Mouse (Mus musculus): ENCODE data around the gene Gnb1l. TPM values are rescaled to one million over a fixed set of nuclear protein-coding genes. Genes with fewer than 3 reads are reported as not detected.

The Gnb1l gene
- total RNA-seq, 1 experiment = 10.9 TPM

DNA sequence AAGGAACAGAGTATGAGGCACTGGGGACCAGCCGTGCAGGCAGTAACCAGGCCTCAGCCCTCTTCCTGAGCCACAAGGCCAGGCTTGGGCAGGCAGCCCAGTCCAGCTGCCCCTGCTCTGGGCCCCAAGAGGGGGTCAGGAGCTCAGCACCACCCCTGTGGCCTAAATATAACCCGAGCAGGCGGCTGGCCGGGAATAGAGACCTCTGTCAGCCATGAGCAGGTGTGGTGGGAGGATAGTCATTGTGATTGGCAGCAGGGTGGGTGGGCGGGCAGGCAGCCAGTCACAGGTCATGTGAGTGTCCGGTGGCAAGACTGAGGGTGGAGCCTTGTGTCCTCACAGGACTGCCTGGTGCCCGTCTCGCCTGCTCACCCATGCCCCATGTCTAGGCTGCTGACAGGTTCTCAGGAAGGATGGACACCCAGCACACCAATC lies 105.8 kb downstream of the Gnb1l start:
- no peaks in the 10 kb centered on the region for H3K9me3 ChIP-seq (ENCODE audit: control insufficient read depth, insufficient read depth, low read depth, low read length)
- in situ Hi-C loops (cut with MboI; ENCODE audit: low sequenced_read_pairs in 2 of 2, unreplicated experiment in 2 of 2) = loop anchor here in 1 of 2 experiments (25.0 kb wide), 1 partner anchor 792 kb away; no protein-coding TSS in a partner anchor
- H3K4me1 ChIP-seq (ENCODE audit: control insufficient read depth in 2 of 2, insufficient read depth in 2 of 2, low read length in 2 of 2, poor library complexity in 1 of 2) = peaks cover 0 to 3% of the 10 kb centered on the region in 2 experiments; a peak in 1 of 4 replicates
- no peaks in the 10 kb centered on the region for H3K36me3 ChIP-seq (ENCODE audit: control insufficient read depth, insufficient read depth, low read length, poor library complexity, severe bottlenecking)
- TF ChIP-seq MAFK (IDR thresholded peaks at IDR 0.05; ENCODE audit: insufficient read depth, low read depth, low read length) (no peak), ZNF384 (IDR thresholded peaks at IDR 0.05; ENCODE audit: low read depth, low read length) (no peak), ZC3H11A (IDR thresholded peaks at IDR 0.05; ENCODE audit: borderline replicate concordance, low read depth, low read length) (no peak), HCFC1 (IDR thresholded peaks at IDR 0.05; ENCODE audit: borderline replicate concordance, insufficient read depth, low read length) (no peak)
- H3K27ac ChIP-seq (ENCODE audit: insufficient read depth, low read depth, low read length, poor library complexity, severe bottlenecking) = no peak overlapping the region
- no peak overlapping the region for H3K9ac ChIP-seq (ENCODE audit: insufficient read depth, low read depth, low read length, poor library complexity, severe bottlenecking)
- DNase-seq (ENCODE audit: low read depth, low spot score) = no peak
- H3K4me3 ChIP-seq (ENCODE audit: insufficient read depth in 1 of 2, low read depth in 1 of 2, low read length in 2 of 2, poor library complexity in 1 of 2, severe bottlenecking in 1 of 2) = no peak overlapping the region

DNA sequence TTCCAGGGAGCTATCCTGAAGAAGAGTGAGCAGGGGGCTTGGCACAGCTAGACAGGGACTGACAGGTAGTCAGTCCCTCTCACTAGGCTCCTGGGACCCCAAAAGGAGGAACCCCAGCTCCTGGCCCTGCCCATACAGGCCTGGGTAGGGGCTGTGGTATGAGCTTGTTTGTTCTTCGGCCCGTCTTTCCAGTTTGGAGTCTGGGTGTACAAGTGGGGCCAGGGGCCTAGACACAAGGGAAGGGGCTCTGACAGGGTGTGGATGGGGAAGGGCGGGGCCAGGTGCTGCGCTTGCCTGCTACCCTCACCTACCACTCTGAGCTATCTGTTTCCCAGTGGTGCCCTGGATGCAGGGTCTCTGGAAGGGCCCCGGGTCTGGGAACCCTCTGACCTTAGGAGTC lies 107.2 kb downstream of the Gnb1l start:
- Histone ChIP-seq H3K4me3 (ENCODE audit: insufficient read depth in 1 of 2, low read depth in 1 of 2, low read length in 2 of 2, poor library complexity in 1 of 2, severe bottlenecking in 1 of 2) (no peak overlapping the region), H3K36me3 (ENCODE audit: control insufficient read depth, insufficient read depth, low read length, poor library complexity, severe bottlenecking) (no peaks in the 10 kb centered on the region), H3K9me3 (ENCODE audit: control insufficient read depth, insufficient read depth, low read depth, low read length) (no peaks in the 10 kb centered on the region), H3K27ac (ENCODE audit: insufficient read depth, low read depth, low read length, poor library complexity, severe bottlenecking) (no peak overlapping the region), H3K4me1 (ENCODE audit: control insufficient read depth in 2 of 2, insufficient read depth in 2 of 2, low read length in 2 of 2, poor library complexity in 1 of 2) (peaks cover 0 to 3% of the 10 kb centered on the region in 2 experiments; a peak in 1 of 4 replicates), H3K9ac (ENCODE audit: insufficient read depth, low read depth, low read length, poor library complexity, severe bottlenecking) (no peak overlapping the region)
- DNase-seq (ENCODE audit: low read depth, low spot score) = no peak
- in situ Hi-C loops (cut with MboI; ENCODE audit: low sequenced_read_pairs in 2 of 2, unreplicated experiment in 2 of 2) = loop anchor here in 1 of 2 experiments (25.0 kb wide), 1 partner anchor 793 kb away; no protein-coding TSS in a partner anchor
- TF ChIP-seq ZNF384 (IDR thresholded peaks at IDR 0.05; ENCODE audit: low read depth, low read length) (no peak), MAFK (IDR thresholded peaks at IDR 0.05; ENCODE audit: insufficient read depth, low read depth, low read length) (no peak), ZC3H11A (IDR thresholded peaks at IDR 0.05; ENCODE audit: borderline replicate concordance, low read depth, low read length) (no peak), HCFC1 (IDR thresholded peaks at IDR 0.05; ENCODE audit: borderline replicate concordance, insufficient read depth, low read length) (no peak), CHD2 (IDR thresholded peaks at IDR 0.05; ENCODE audit: low read depth, low read length) (no peak)

DNA sequence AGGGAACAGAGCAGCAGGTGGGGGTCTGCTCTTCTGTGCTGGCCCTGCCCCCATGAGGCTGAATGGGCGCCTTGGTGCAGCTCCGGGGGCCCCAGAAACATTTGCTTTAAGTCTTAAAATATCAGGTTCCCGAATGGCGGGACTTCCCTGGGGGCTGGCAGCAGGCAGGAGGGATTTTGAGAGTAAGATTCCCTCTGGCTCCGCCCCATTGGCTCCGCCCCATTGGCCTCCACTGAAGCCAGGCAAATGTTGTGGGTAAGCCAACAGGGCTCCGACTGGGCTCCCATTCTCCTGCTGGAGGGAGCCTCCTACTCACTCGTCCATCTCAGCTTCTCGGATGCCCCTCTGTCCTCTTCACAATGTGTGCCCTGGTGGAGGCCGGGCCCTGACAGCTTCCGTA lies 109.7 kb downstream of the Gnb1l start:
- DNase-seq (ENCODE audit: low read depth, low spot score) = no peak
- in situ Hi-C loops (cut with MboI; ENCODE audit: low sequenced_read_pairs in 2 of 2, unreplicated experiment in 2 of 2) = loop anchor here in 1 of 2 experiments (25.0 kb wide), 1 partner anchor 796 kb away; no protein-coding TSS in a partner anchor
- H3K27ac ChIP-seq (ENCODE audit: insufficient read depth, low read depth, low read length, poor library complexity, severe bottlenecking) = no peak overlapping the region
- H3K4me3 ChIP-seq (ENCODE audit: insufficient read depth in 1 of 2, low read depth in 1 of 2, low read length in 2 of 2, poor library complexity in 1 of 2, severe bottlenecking in 1 of 2) = no peak overlapping the region
- no peak overlapping the region for H3K9ac ChIP-seq (ENCODE audit: insufficient read depth, low read depth, low read length, poor library complexity, severe bottlenecking)
- H3K36me3 ChIP-seq (ENCODE audit: control insufficient read depth, insufficient read depth, low read length, poor library complexity, severe bottlenecking) = no peaks in the 10 kb centered on the region
- no peaks in the 10 kb centered on the region for H3K9me3 ChIP-seq (ENCODE audit: control insufficient read depth, insufficient read depth, low read depth, low read length)
- peaks cover 0 to 3% of the 10 kb centered on the region in 2 experiments; a peak in 1 of 4 replicates for H3K4me1 ChIP-seq (ENCODE audit: control insufficient read depth in 2 of 2, insufficient read depth in 2 of 2, low read length in 2 of 2, poor library complexity in 1 of 2)
- TF ChIP-seq HCFC1 (IDR thresholded peaks at IDR 0.05; ENCODE audit: borderline replicate concordance, insufficient read depth, low read length) (no peak), CHD2 (IDR thresholded peaks at IDR 0.05; ENCODE audit: low read depth, low read length) (no peak), ZNF384 (IDR thresholded peaks at IDR 0.05; ENCODE audit: low read depth, low read length) (no peak), MAFK (IDR thresholded peaks at IDR 0.05; ENCODE audit: insufficient read depth, low read depth, low read length) (no peak), ZC3H11A (IDR thresholded peaks at IDR 0.05; ENCODE audit: borderline replicate concordance, low read depth, low read length) (no peak)

DNA sequence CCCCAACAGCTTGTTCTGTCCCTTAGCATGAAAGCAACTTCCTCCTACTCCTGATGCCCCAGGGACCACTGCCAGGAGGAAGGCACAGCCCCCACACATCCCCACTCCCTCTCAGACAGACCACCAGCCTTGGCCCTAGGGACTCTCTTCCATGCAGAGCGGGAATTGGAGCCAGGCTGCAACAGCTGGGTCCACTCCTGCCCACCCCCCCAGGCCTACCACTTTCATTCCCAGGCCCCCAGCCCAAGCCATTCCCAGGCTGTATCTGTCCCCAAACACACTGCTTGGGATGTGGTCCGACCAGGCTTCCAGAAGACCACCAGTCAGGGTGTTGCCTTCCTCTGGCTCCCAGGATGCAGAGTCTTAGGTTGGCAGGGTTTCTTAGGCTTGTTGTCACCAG lies 110.6 kb downstream of the Gnb1l start:
- in situ Hi-C loops (cut with MboI; ENCODE audit: low sequenced_read_pairs in 2 of 2, unreplicated experiment in 2 of 2) = loop anchor here in 1 of 2 experiments (25.0 kb wide), 1 partner anchor 797 kb away; no protein-coding TSS in a partner anchor
- Histone ChIP-seq H3K9ac (ENCODE audit: insufficient read depth, low read depth, low read length, poor library complexity, severe bottlenecking) (no peak overlapping the region), H3K4me3 (ENCODE audit: insufficient read depth in 1 of 2, low read depth in 1 of 2, low read length in 2 of 2, poor library complexity in 1 of 2, severe bottlenecking in 1 of 2) (no peak overlapping the region), H3K36me3 (ENCODE audit: control insufficient read depth, insufficient read depth, low read length, poor library complexity, severe bottlenecking) (no peaks in the 10 kb centered on the region), H3K27ac (ENCODE audit: insufficient read depth, low read depth, low read length, poor library complexity, severe bottlenecking) (no peak overlapping the region), H3K4me1 (ENCODE audit: control insufficient read depth in 2 of 2, insufficient read depth in 2 of 2, low read length in 2 of 2, poor library complexity in 1 of 2) (peaks cover 0 to 3% of the 10 kb centered on the region in 2 experiments; a peak in 1 of 4 replicates), H3K9me3 (ENCODE audit: control insufficient read depth, insufficient read depth, low read depth, low read length) (no peaks in the 10 kb centered on the region)
- DNase-seq (ENCODE audit: low read depth, low spot score) = no peak
- no peak for TF ChIP-seq CHD2 (IDR thresholded peaks at IDR 0.05; ENCODE audit: low read depth, low read length)
- no peak for TF ChIP-seq HCFC1 (IDR thresholded peaks at IDR 0.05; ENCODE audit: borderline replicate concordance, insufficient read depth, low read length)
- no peak for TF ChIP-seq ZC3H11A (IDR thresholded peaks at IDR 0.05; ENCODE audit: borderline replicate concordance, low read depth, low read length)
- TF ChIP-seq ZNF384 (IDR thresholded peaks at IDR 0.05; ENCODE audit: low read depth, low read length) = no peak
- TF ChIP-seq MAFK (IDR thresholded peaks at IDR 0.05; ENCODE audit: insufficient read depth, low read depth, low read length) = no peak
